Mouse (Mus musculus) hindbrain, embryonic 14.5 days (tissue): Measurements from ENCODE around the gene Gm49673. TPM values are rescaled to one million over a fixed set of nuclear protein-coding genes. Genes with fewer than 3 reads are reported as not detected.
"Not testable (repeated sequence)": the region's sequence is repeated elsewhere in the genome, so short reads cannot be mapped to it uniquely, and the experiment has no call there.

ENCODE experiments used
- ATAC-seq: fragments of 200-750 bp; cut with Nextera tagmentation; 2 replicates; pipeline ENCODE4 v1.8.0; 2017; ENCODE audit warnings: moderate number of reproducible peaks, mild to moderate bottlenecking, moderate TSS enrichment, moderate library complexity; ENCODE audit not compliant: low FRiP score
- DNase-seq: peaks from one replicate; pipeline ENCODE4 v3.0.0-alpha.2; 2015; ENCODE audit warnings: low spot score
- H3K27ac ChIP-seq: fragments of 300-500 bp; sonication (generic); 2 replicates; pipeline ENCODE4 v1.5.1; 2014; ENCODE audit warnings: mild to moderate bottlenecking, moderate library complexity
- H3K27me3 ChIP-seq: fragments of 300-500 bp; sonication (generic); 2 replicates; pipeline ENCODE4 v1.6.1; 2014; ENCODE audit warnings: mild to moderate bottlenecking, low read length, mixed read lengths; ENCODE audit not compliant: control insufficient read depth, insufficient read depth
- H3K36me3 ChIP-seq: fragments of 300-500 bp; sonication (generic); replicated peaks from 2 replicates; pipeline ENCODE4 v1.6.1; 2014; ENCODE audit not compliant: control insufficient read depth, insufficient read depth
- H3K4me1 ChIP-seq: fragments of 300-500 bp; sonication (generic); replicated peaks from 2 replicates; pipeline ENCODE4 v1.6.1; 2014; ENCODE audit warnings: antibody characterized with exemption, low read length, mixed read lengths; ENCODE audit not compliant: control insufficient read depth, insufficient read depth
- H3K4me2 ChIP-seq: fragments of 300-500 bp; sonication (generic); replicated peaks from 2 replicates; pipeline ENCODE4 v1.6.1; 2014; ENCODE audit warnings: mild to moderate bottlenecking, moderate library complexity
- H3K4me3 ChIP-seq: fragments of 300-500 bp; sonication (generic); replicated peaks from 2 replicates; pipeline ENCODE4 v1.5.1; 2014; ENCODE audit warnings: mild to moderate bottlenecking, low read length
- H3K9ac ChIP-seq: fragments of 300-500 bp; sonication (generic); 2 replicates; pipeline ENCODE4 v1.6.1; 2014
- H3K9me3 ChIP-seq: fragments of 300-500 bp; sonication (generic); 2 replicates; pipeline ENCODE4 v1.6.1; 2016; ENCODE audit warnings: low read length; ENCODE audit not compliant: control insufficient read depth
- WGBS: fragments of 180-500 bp; shearing (Covaris S2); extraction: QIAGEN DNeasy Blood & Tissue Kit; methylation state at CpG from one replicate; pipeline ENCODE4 v1.1.7; 2014; 5-methylcytosine and 5-hydroxymethylcytosine counted together
- polyA plus RNA-seq: library from polyadenylated mRNA; unstranded; fragments of >200 nt; fragmentation: Nextera tagmentation; extraction: Ambion mirVana; gene quantifications from 2 replicates; pipeline ENCODE4 v1.2.1, GENCODE M21; 2014

Gene Gm49673
- 0.12 and 0.27 TPM in 2 replicates for polyA plus RNA-seq

GRCm38 (mm10) chr17:8147439-8148316 lies at the start of gene Gm49673, which contains the start of gene Rnaset2a:
TSS of gene Gm49673 (minus strand) at chr17:8147788.
TSS of gene Rnaset2a (minus strand) at chr17:8148097.
- not testable (repeated sequence) for DNase-seq, H3K27ac ChIP-seq, H3K36me3 ChIP-seq, H3K9me3 ChIP-seq, H3K4me1 ChIP-seq, H3K27me3 ChIP-seq
- under 1% methylated on average over 42 of the region's 67 CpGs for WGBS
- Histone ChIP-seq H3K4me2 (peak within 1 kb of the TSS; percentile 63), H3K4me3 (peak within 1 kb of the TSS; percentile 43), H3K9ac (peak within 1 kb of the TSS; percentile 63)
- peak; percentile 96 for ATAC-seq

- DNase-seq = no peak
- Histone ChIP-seq H3K9me3 (no peaks in the 10 kb centered on the region), H3K9ac (no peak overlapping the region), H3K27me3 (no peaks in the 10 kb centered on the region), H3K4me1 (no peaks in the 10 kb centered on the region), H3K36me3 (peaks cover 54% of the 10 kb centered on the region), H3K4me2 (no peak overlapping the region), H3K27ac (no peak overlapping the region), H3K4me3 (no peak overlapping the region)
- 95% methylated on average over 8 of the region's 8 CpGs for WGBS
- no peak for ATAC-seq
Observed at GRCm38 (mm10) chr17:8195685-8196376, 48.2 kb upstream of the Gm49673 start.

- DNase-seq = no peak
- ATAC-seq = no peak
- no peaks in the 10 kb centered on the region for H3K9me3 ChIP-seq
- no peak overlapping the region for H3K9ac ChIP-seq
- 89% methylated on average over 8 of the region's 8 CpGs for WGBS
- no peaks in the 10 kb centered on the region for H3K27me3 ChIP-seq
- H3K4me3 ChIP-seq = no peak overlapping the region
- no peak overlapping the region for H3K27ac ChIP-seq
- peaks cover 75% of the 10 kb centered on the region for H3K36me3 ChIP-seq
- H3K4me2 ChIP-seq = no peak overlapping the region
- H3K4me1 ChIP-seq = no peaks in the 10 kb centered on the region
Observed at GRCm38 (mm10) chr17:8193678-8194077, 46.1 kb upstream of the Gm49673 start.

- no peak for ATAC-seq
- H3K4me1 ChIP-seq = no peaks in the 10 kb centered on the region
- no peak overlapping the region for H3K4me3 ChIP-seq
- H3K27me3 ChIP-seq = no peaks in the 10 kb centered on the region
- no peak overlapping the region for H3K27ac ChIP-seq
- WGBS = 91% methylated on average over 7 of the region's 7 CpGs
- DNase-seq = no peak
- no peak overlapping the region for H3K4me2 ChIP-seq
- H3K36me3 ChIP-seq = peaks cover 82% of the 10 kb centered on the region
- no peak overlapping the region for H3K9ac ChIP-seq
- H3K9me3 ChIP-seq = no peaks in the 10 kb centered on the region
Observed at GRCm38 (mm10) chr17:8184217-8184616, 36.6 kb upstream of the Gm49673 start.

- Histone ChIP-seq H3K36me3 (peaks cover 80% of the 10 kb centered on the region), H3K4me3 (no peak overlapping the region), H3K4me1 (no peaks in the 10 kb centered on the region), H3K9me3 (no peaks in the 10 kb centered on the region), H3K4me2 (no peak overlapping the region), H3K27me3 (no peaks in the 10 kb centered on the region), H3K9ac (no peak overlapping the region), H3K27ac (no peak overlapping the region)
- no peak for ATAC-seq
- 92% methylated on average over 5 of the region's 5 CpGs for WGBS
- no peak for DNase-seq
Observed at GRCm38 (mm10) chr17:8183815-8184214, 36.2 kb upstream of the Gm49673 start.

GRCm38 (mm10) chr17:8177090-8177489 lies 29.5 kb upstream of the Gm49673 start:
- DNase-seq = peak; percentile 32
- WGBS = 53% methylated on average over 5 of the region's 5 CpGs
- Histone ChIP-seq H3K27ac (0 out of 2 replicates have a peak overlapping the region, but pooled peaks have one; percentile 38), H3K9ac (no peak overlapping the region), H3K9me3 (no peaks in the 10 kb centered on the region), H3K4me2 (no peak overlapping the region), H3K4me3 (no peak overlapping the region), H3K4me1 (0 out of 2 replicates have a peak, but pooled peaks cover 3% of the 10 kb centered on the region), H3K27me3 (no peaks in the 10 kb centered on the region), H3K36me3 (peaks cover 83% of the 10 kb centered on the region)
- ATAC-seq = peak; percentile 60; the same call in 1 of the 2 replicates

- DNase-seq = no peak
- H3K9me3 ChIP-seq = no peaks in the 10 kb centered on the region
- H3K27me3 ChIP-seq = no peaks in the 10 kb centered on the region
- ATAC-seq = no peak
- no peaks in the 10 kb centered on the region for H3K4me1 ChIP-seq
- H3K4me3 ChIP-seq = no peak overlapping the region
- H3K4me2 ChIP-seq = no peak overlapping the region
- 73% methylated on average over 4 of the region's 4 CpGs for WGBS
- no peak overlapping the region for H3K27ac ChIP-seq
- H3K9ac ChIP-seq = no peak overlapping the region
- H3K36me3 ChIP-seq = peaks cover 74% of the 10 kb centered on the region
Observed at GRCm38 (mm10) chr17:8171081-8171480, 23.5 kb upstream of the Gm49673 start.

- DNase-seq (no peak), ATAC-seq (no peak)
- Histone ChIP-seq H3K27ac (no peak overlapping the region), H3K9me3 (no peaks in the 10 kb centered on the region), H3K4me2 (no peak overlapping the region), H3K27me3 (no peaks in the 10 kb centered on the region), H3K36me3 (peaks cover 66% of the 10 kb centered on the region), H3K9ac (no peak overlapping the region), H3K4me1 (no peaks in the 10 kb centered on the region), H3K4me3 (no peak overlapping the region)
- 94% methylated on average over 7 of the region's 7 CpGs for WGBS
Observed at GRCm38 (mm10) chr17:8170331-8170730, 22.7 kb upstream of the Gm49673 start.

- not testable (repeated sequence) for H3K27ac ChIP-seq, H3K4me1 ChIP-seq, H3K4me3 ChIP-seq, H3K4me2 ChIP-seq, H3K27me3 ChIP-seq, DNase-seq, ATAC-seq, H3K9me3 ChIP-seq, H3K9ac ChIP-seq
- H3K36me3 ChIP-seq = peaks cover 39% of the 10 kb centered on the region
- WGBS = 91% methylated on average over 5 of the region's 8 CpGs
Observed at GRCm38 (mm10) chr17:8167436-8167835, 19.8 kb upstream of the Gm49673 start.
